Mouse (Mus musculus): Measurements from ENCODE around the gene Prpf3. TPM values are rescaled to one million over a fixed set of nuclear protein-coding genes. Genes with fewer than 3 reads are reported as not detected.
"Not testable (repeated sequence)": the region's sequence is repeated elsewhere in the genome, so short reads cannot be mapped to it uniquely, and the experiment has no call there.

Gene Prpf3
- polyA plus RNA-seq, 1 experiment from 2014 or later, result 34.7 TPM

GRCm38 (mm10) chr3:95819351-95819985, 36.2 kb downstream of the Prpf3 start:
- Histone ChIP-seq H3K4me3 (ENCODE audit: low read length) (peak overlapping the region; percentile 85), H3K27me3 (ENCODE audit: control insufficient read depth, insufficient read depth, low read length) (no peaks in the 10 kb centered on the region), H3K9me3 (replicated peaks; ENCODE audit: control insufficient read depth, low read length) (no peaks in the 10 kb centered on the region), H3K36me3 (ENCODE audit: control insufficient read depth, insufficient read depth) (no peaks in the 10 kb centered on the region), H3K4me1 (ENCODE audit: control insufficient read depth, insufficient read depth, low read length) (peaks cover 9% of the 10 kb centered on the region), H3K9ac (ENCODE audit: low read length) (peak overlapping the region; percentile 84), H3K4me2 (ENCODE audit: low read depth, low read length) (peak overlapping the region; percentile 69), H3K27ac (ENCODE audit: low read length) (peak overlapping the region; percentile 98)
- under 1% methylated on average over 49 of the region's 49 CpGs for WGBS
- ATAC-seq (replicated peaks; ENCODE audit: extremely low read depth, insufficient read depth, low FRiP score), result peak; percentile 97

GRCm38 (mm10) chr3:95818571-95819288, 37.0 kb downstream of the Prpf3 start, which contains the start of gene Rprd2:
TSS of gene Rprd2 (minus strand) at chr3:95818863.
- Histone ChIP-seq H3K9me3 (replicated peaks; ENCODE audit: control insufficient read depth, low read length) (no peaks in the 10 kb centered on the region), H3K4me2 (ENCODE audit: low read depth, low read length) (peak within 1 kb of the TSS; percentile 78), H3K4me1 (ENCODE audit: control insufficient read depth, insufficient read depth, low read length) (peaks cover 9% of the 10 kb centered on the region), H3K27ac (ENCODE audit: low read length) (peak within 1 kb of the TSS; percentile 98), H3K9ac (ENCODE audit: low read length) (peak within 1 kb of the TSS; percentile 97), H3K36me3 (ENCODE audit: control insufficient read depth, insufficient read depth) (no peaks in the 10 kb centered on the region), H3K4me3 (ENCODE audit: low read length) (peak within 1 kb of the TSS; percentile 85), H3K27me3 (ENCODE audit: control insufficient read depth, insufficient read depth, low read length) (no peaks in the 10 kb centered on the region)
- WGBS, result under 1% methylated on average over 60 of the region's 60 CpGs
- peak; percentile 38 for ATAC-seq (replicated peaks; ENCODE audit: extremely low read depth, insufficient read depth, low FRiP score)

GRCm38 (mm10) chr3:95818026-95818511, 37.6 kb downstream of the Prpf3 start:
- Histone ChIP-seq H3K4me1 (ENCODE audit: control insufficient read depth, insufficient read depth, low read length) (peaks cover 9% of the 10 kb centered on the region), H3K9ac (ENCODE audit: low read length) (peak overlapping the region; percentile 97), H3K4me2 (ENCODE audit: low read depth, low read length) (peak overlapping the region; percentile 78), H3K27me3 (ENCODE audit: control insufficient read depth, insufficient read depth, low read length) (no peaks in the 10 kb centered on the region), H3K4me3 (ENCODE audit: low read length) (peak overlapping the region; percentile 85), H3K9me3 (replicated peaks; ENCODE audit: control insufficient read depth, low read length) (no peaks in the 10 kb centered on the region), H3K27ac (ENCODE audit: low read length) (peak overlapping the region; percentile 97), H3K36me3 (ENCODE audit: control insufficient read depth, insufficient read depth) (no peaks in the 10 kb centered on the region)
- WGBS, result 0% methylated on average over 21 of the region's 21 CpGs
- ATAC-seq (replicated peaks; ENCODE audit: extremely low read depth, insufficient read depth, low FRiP score), result no peak

- 85% methylated on average over 3 of the region's 3 CpGs for WGBS
- ATAC-seq (replicated peaks; ENCODE audit: extremely low read depth, insufficient read depth, low FRiP score), result no peak
- H3K27ac ChIP-seq (ENCODE audit: low read length), result no peak overlapping the region
- peak overlapping the region; percentile 42 for H3K4me2 ChIP-seq (ENCODE audit: low read depth, low read length)
- H3K4me1 ChIP-seq (ENCODE audit: control insufficient read depth, insufficient read depth, low read length), result peaks cover 9% of the 10 kb centered on the region
- no peaks in the 10 kb centered on the region for H3K9me3 ChIP-seq (replicated peaks; ENCODE audit: control insufficient read depth, low read length)
- no peaks in the 10 kb centered on the region; the same call in 1 of the 2 replicates for H3K36me3 ChIP-seq (ENCODE audit: control insufficient read depth, insufficient read depth)
- H3K4me3 ChIP-seq (ENCODE audit: low read length), result no peak overlapping the region
- H3K27me3 ChIP-seq (ENCODE audit: control insufficient read depth, insufficient read depth, low read length), result no peaks in the 10 kb centered on the region
- no peak overlapping the region for H3K9ac ChIP-seq (ENCODE audit: low read length)
Measured at GRCm38 (mm10) chr3:95816681-95817080, 39.0 kb downstream of the Prpf3 start.

- Histone ChIP-seq H3K36me3 (ENCODE audit: control insufficient read depth, insufficient read depth) (peaks cover 12% of the 10 kb centered on the region), H3K4me2 (ENCODE audit: low read depth, low read length) (no peak overlapping the region), H3K27ac (ENCODE audit: low read length) (no peak overlapping the region; the same call in 1 of the 2 replicates), H3K4me1 (ENCODE audit: control insufficient read depth, insufficient read depth, low read length) (peaks cover 10% of the 10 kb centered on the region), H3K4me3 (ENCODE audit: low read length) (no peak overlapping the region), H3K9me3 (replicated peaks; ENCODE audit: control insufficient read depth, low read length) (no peaks in the 10 kb centered on the region), H3K27me3 (ENCODE audit: control insufficient read depth, insufficient read depth, low read length) (no peaks in the 10 kb centered on the region), H3K9ac (ENCODE audit: low read length) (no peak overlapping the region)
- no peak for ATAC-seq (replicated peaks; ENCODE audit: extremely low read depth, insufficient read depth, low FRiP score)
- 39% methylated on average over 2 of the region's 2 CpGs for WGBS
Measured at GRCm38 (mm10) chr3:95808384-95808783, 47.3 kb downstream of the Prpf3 start.

- peaks cover 12% of the 10 kb centered on the region for H3K36me3 ChIP-seq (ENCODE audit: control insufficient read depth, insufficient read depth)
- 100% methylated on average over 2 of the region's 6 CpGs for WGBS
- H3K9me3 ChIP-seq (replicated peaks; ENCODE audit: control insufficient read depth, low read length); ATAC-seq (replicated peaks; ENCODE audit: extremely low read depth, insufficient read depth, low FRiP score); H3K9ac ChIP-seq (ENCODE audit: low read length); H3K4me1 ChIP-seq (ENCODE audit: control insufficient read depth, insufficient read depth, low read length); H3K27me3 ChIP-seq (ENCODE audit: control insufficient read depth, insufficient read depth, low read length); H3K4me2 ChIP-seq (ENCODE audit: low read depth, low read length); H3K4me3 ChIP-seq (ENCODE audit: low read length); H3K27ac ChIP-seq (ENCODE audit: low read length): not testable (repeated sequence)
Measured at GRCm38 (mm10) chr3:95807630-95808029, 48.1 kb downstream of the Prpf3 start.

GRCm38 (mm10) chr3:95806677-95807076, 49.0 kb downstream of the Prpf3 start:
- Histone ChIP-seq H3K27ac (ENCODE audit: low read length) (no peak overlapping the region), H3K9me3 (replicated peaks; ENCODE audit: control insufficient read depth, low read length) (no peaks in the 10 kb centered on the region)

GRCm38 (mm10) chr3:95803851-95804250, 51.8 kb downstream of the Prpf3 start:
- H3K4me1 ChIP-seq (ENCODE audit: control insufficient read depth, insufficient read depth, low read length), result peaks cover 6% of the 10 kb centered on the region
- ATAC-seq (replicated peaks; ENCODE audit: extremely low read depth, insufficient read depth, low FRiP score), result no peak
- no peak overlapping the region for H3K4me2 ChIP-seq (ENCODE audit: low read depth, low read length)
- no peaks in the 10 kb centered on the region for H3K27me3 ChIP-seq (ENCODE audit: control insufficient read depth, insufficient read depth, low read length)
- no peaks in the 10 kb centered on the region for H3K9me3 ChIP-seq (replicated peaks; ENCODE audit: control insufficient read depth, low read length)
- H3K4me3 ChIP-seq (ENCODE audit: low read length), result no peak overlapping the region
- H3K36me3 ChIP-seq (ENCODE audit: control insufficient read depth, insufficient read depth), result peaks cover 12% of the 10 kb centered on the region
- no peak overlapping the region for H3K27ac ChIP-seq (ENCODE audit: low read length)
- H3K9ac ChIP-seq (ENCODE audit: low read length), result no peak overlapping the region
- WGBS, result 93% methylated on average over 4 of the region's 4 CpGs

More at GRCm38 (mm10) chr3:95806677-95807076, 49.0 kb downstream of the Prpf3 start:
- Histone ChIP-seq H3K4me1 (ENCODE audit: control insufficient read depth, insufficient read depth, low read length) (peaks cover 10% of the 10 kb centered on the region), H3K27me3 (ENCODE audit: control insufficient read depth, insufficient read depth, low read length) (no peaks in the 10 kb centered on the region), H3K4me2 (ENCODE audit: low read depth, low read length) (no peak overlapping the region), H3K36me3 (ENCODE audit: control insufficient read depth, insufficient read depth) (peaks cover 12% of the 10 kb centered on the region), H3K9ac (ENCODE audit: low read length) (no peak overlapping the region), H3K4me3 (ENCODE audit: low read length) (no peak overlapping the region)
- ATAC-seq (replicated peaks; ENCODE audit: extremely low read depth, insufficient read depth, low FRiP score), result no peak
- WGBS, result 40% methylated on average over 1 of the region's 1 CpGs

- ATAC-seq (replicated peaks; ENCODE audit: extremely low read depth, insufficient read depth, low FRiP score), result no peak
Measured at GRCm38 (mm10) chr3:95798756-95799155, 56.9 kb downstream of the Prpf3 start.

More at GRCm38 (mm10) chr3:95798756-95799155, 56.9 kb downstream of the Prpf3 start:
- WGBS, result 82% methylated on average over 4 of the region's 4 CpGs
- no peaks in the 10 kb centered on the region; the same call in 1 of the 2 replicates for H3K36me3 ChIP-seq (ENCODE audit: control insufficient read depth, insufficient read depth)
- no peak overlapping the region for H3K4me2 ChIP-seq (ENCODE audit: low read depth, low read length)
- H3K4me1 ChIP-seq (ENCODE audit: control insufficient read depth, insufficient read depth, low read length), result no peaks in the 10 kb centered on the region; the same call in 1 of the 2 replicates
- H3K9me3 ChIP-seq (replicated peaks; ENCODE audit: control insufficient read depth, low read length), result no peaks in the 10 kb centered on the region
- no peak overlapping the region for H3K9ac ChIP-seq (ENCODE audit: low read length)
- no peak overlapping the region for H3K27ac ChIP-seq (ENCODE audit: low read length)
- no peak overlapping the region for H3K4me3 ChIP-seq (ENCODE audit: low read length)
- H3K27me3 ChIP-seq (ENCODE audit: control insufficient read depth, insufficient read depth, low read length), result no peaks in the 10 kb centered on the region
